Mouse (Mus musculus): Measurements from ENCODE around the gene Osr1. TPM values are rescaled to one million over a fixed set of nuclear protein-coding genes. Genes with fewer than 3 reads are reported as not detected.

Gene Osr1
- 19.7 and 37.7 TPM in 2 replicates for polyA plus RNA-seq (2016; fragmentation: Nextera tagmentation; extraction: Ambion mirVana)

DNA sequence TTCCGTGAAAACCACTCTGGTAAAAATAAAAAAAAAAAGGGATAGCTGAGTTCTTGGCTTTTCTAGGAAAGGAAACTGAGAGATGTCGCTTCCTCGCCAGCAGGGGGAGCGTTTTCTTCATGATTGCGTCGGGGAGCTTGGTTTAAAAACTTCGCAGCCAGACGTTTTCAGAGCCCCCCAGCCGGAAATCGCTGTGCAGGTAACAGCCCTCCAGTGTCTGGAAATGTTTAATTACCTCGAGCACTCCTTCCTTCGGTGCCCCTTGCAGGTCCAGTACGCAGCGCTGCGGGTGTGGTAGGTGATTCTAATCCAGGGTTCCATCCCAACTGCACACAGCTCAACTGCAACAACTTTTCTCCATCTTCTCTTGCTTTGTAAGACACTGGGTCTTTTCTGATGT lies at the start of gene Osr1:
TSS of gene Osr1 (plus strand) at position 146 of the 400 bp plus-strand sequence.
- no peak within 1 kb of the TSS for H3K27ac ChIP-seq
- peaks cover 62% of the 10 kb centered on the region for H3K27me3 ChIP-seq
- peaks cover 20% of the 10 kb centered on the region for H3K4me1 ChIP-seq
- H3K9ac ChIP-seq: no peak within 1 kb of the TSS
- H3K4me2 ChIP-seq (replicated peaks): peak within 1 kb of the TSS; percentile 53
- H3K9me3 ChIP-seq (replicated peaks): no peaks in the 10 kb centered on the region
- peak within 1 kb of the TSS; percentile 26 for H3K4me3 ChIP-seq
- no peaks in the 10 kb centered on the region for H3K36me3 ChIP-seq
- ATAC-seq (ENCODE audit: low FRiP score): no peak; the same call in 1 of the 2 replicates
- WGBS: 1% methylated on average over 15 of the region's 15 CpGs

DNA sequence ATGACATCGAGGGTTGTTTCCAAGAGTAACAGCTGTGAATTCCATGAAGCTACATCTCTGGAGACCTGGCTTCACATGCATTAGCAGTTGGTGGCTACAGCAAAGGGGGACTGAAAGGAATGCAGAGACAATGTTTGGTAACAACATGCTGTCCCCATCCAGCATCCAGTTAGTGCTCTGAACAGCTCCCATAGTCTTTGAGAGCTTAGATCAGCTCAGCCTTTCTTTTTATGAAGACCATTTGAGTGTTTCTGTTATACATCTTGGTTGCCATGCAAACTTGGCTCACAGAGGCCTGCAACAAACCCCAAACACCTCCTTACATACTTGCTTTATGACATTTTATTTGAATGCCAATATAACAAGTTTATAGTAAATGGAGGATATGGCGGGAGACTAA lies 19.6 kb upstream of the Osr1 start:
- no peak overlapping the region for H3K4me3 ChIP-seq
- ATAC-seq (ENCODE audit: low FRiP score): no peak
- H3K27ac ChIP-seq: no peak overlapping the region
- H3K27me3 ChIP-seq: no peaks in the 10 kb centered on the region
- no peaks in the 10 kb centered on the region for H3K36me3 ChIP-seq
- H3K4me2 ChIP-seq (replicated peaks): no peak overlapping the region
- no peaks in the 10 kb centered on the region for H3K9me3 ChIP-seq (replicated peaks)
- WGBS: 90% methylated on average over 2 of the region's 2 CpGs
- H3K4me1 ChIP-seq: no peaks in the 10 kb centered on the region
- no peak overlapping the region for H3K9ac ChIP-seq

DNA sequence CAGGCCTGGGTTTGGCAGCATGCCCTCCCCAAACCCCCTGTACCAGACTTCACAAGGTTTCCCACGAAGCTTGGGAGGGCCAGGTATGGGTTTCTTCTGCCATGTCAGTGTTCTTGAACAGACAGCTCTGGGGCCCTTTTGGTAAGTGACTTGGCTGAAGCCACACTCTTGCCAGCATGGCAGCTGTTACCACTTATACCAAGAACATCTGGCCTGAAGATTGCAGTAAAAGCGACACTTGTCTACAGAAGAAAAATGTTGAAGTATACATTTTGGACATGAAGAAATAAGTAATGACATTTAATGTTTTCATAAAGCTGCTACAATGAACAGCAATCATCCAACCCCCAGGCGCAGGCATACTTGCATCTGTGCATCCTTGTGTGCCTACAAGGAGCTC lies 5.0 kb upstream of the Osr1 start:
- H3K9ac ChIP-seq: no peak overlapping the region
- peaks cover 12% of the 10 kb centered on the region for H3K27me3 ChIP-seq
- ATAC-seq (ENCODE audit: low FRiP score): no peak
- H3K4me2 ChIP-seq (replicated peaks): no peak overlapping the region
- no peaks in the 10 kb centered on the region; the same call in 1 of the 2 replicates for H3K4me1 ChIP-seq
- 82% methylated on average over 3 of the region's 3 CpGs for WGBS
- no peaks in the 10 kb centered on the region for H3K36me3 ChIP-seq
- no peak overlapping the region for H3K4me3 ChIP-seq
- no peak overlapping the region for H3K27ac ChIP-seq
- H3K9me3 ChIP-seq (replicated peaks): no peaks in the 10 kb centered on the region

DNA sequence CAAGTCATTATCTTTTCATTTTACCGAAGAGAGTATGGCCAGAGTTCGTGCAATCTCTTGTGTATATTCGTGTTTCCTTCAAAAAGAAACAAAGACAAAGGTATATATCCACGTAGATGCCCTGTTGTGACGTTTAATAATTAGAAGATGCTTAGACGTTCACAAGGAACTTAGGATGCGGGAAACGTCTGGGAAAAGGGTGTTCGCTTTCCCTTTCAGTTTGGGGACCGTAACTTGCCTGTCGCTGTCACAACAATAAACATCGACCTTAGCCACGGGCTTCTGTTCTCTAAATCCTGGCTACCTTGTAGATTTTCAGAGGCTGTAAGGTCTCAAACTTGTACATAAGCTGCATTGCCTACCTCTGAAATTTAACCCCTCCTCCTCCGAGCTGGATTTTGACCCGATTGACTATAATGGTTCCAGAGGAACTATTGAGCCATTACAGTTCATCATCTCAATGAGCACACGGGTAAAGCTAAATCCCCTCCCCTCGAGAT lies 630 bp downstream of the Osr1 start:
- Histone ChIP-seq H3K4me1 (peaks cover 20% of the 10 kb centered on the region), H3K4me2 (replicated peaks) (peak overlapping the region; percentile 53), H3K9me3 (replicated peaks) (no peaks in the 10 kb centered on the region), H3K27me3 (peaks cover 66% of the 10 kb centered on the region), H3K9ac (no peak overlapping the region), H3K4me3 (peak overlapping the region; percentile 26), H3K36me3 (no peaks in the 10 kb centered on the region), H3K27ac (no peak overlapping the region)
- no peak for ATAC-seq (ENCODE audit: low FRiP score)
- under 1% methylated on average over 17 of the region's 17 CpGs for WGBS

DNA sequence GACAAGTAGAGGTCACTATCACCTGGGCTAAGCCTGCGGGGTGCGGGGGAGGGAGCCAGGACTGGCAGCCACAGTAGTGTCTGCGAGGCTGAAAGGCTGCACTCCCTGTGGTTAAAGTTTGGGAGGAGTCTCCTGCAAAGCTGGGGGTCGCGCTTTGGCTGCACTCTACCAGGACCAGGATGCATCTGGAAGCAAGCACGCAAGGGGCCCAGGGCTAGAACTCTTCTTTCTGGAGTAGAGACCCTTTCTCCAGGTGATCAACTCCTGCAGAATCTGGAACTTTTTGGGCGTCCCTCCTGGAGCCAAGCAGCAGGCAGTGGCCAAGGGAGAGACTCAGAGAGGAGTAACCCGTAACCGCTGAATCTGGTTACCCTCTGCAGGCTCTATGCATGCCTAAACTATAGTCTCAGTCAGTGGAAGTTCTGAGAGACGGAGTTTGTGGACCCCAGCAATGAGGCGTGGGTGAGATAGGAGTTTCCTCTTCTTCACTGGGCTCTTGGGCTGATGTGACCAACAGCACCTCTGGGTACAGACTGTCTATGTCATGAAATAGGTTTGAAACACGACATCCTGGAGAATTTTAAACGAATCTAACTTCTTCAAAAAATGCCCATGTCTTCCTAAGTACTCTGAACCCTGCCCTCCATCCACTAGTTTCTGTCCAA lies 1.5 kb downstream of the Osr1 start:
- Histone ChIP-seq H3K27me3 (peaks cover 75% of the 10 kb centered on the region), H3K36me3 (no peaks in the 10 kb centered on the region), H3K4me2 (replicated peaks) (no peak overlapping the region), H3K9ac (no peak overlapping the region), H3K4me1 (peaks cover 20% of the 10 kb centered on the region), H3K9me3 (replicated peaks) (no peaks in the 10 kb centered on the region), H3K4me3 (no peak overlapping the region), H3K27ac (no peak overlapping the region)
- 1% methylated on average over 13 of the region's 13 CpGs for WGBS
- no peak for ATAC-seq (ENCODE audit: low FRiP score)

DNA sequence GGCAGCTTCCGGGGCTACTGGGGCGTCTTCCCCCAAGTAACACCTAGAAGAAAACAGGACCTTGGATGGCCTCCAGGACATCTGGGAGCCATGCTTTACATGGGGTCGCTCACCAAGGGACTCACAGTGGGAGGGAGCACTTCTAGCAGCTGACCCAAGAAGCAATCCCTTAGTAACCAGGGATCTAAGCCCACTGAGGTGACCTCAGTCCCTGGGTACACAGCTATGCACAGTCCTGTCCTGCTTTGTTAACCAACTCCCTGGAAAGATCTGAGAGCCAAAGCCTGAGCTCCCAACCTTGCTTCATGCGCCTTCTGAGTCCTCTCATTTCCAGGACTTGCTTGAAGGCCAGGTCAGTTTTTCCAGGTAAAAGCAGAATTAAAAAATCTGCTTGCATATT lies 2.1 kb downstream of the Osr1 start:
- no peak overlapping the region for H3K27ac ChIP-seq
- H3K36me3 ChIP-seq: no peaks in the 10 kb centered on the region
- H3K4me1 ChIP-seq: peaks cover 20% of the 10 kb centered on the region
- no peak for ATAC-seq (ENCODE audit: low FRiP score)
- H3K4me2 ChIP-seq (replicated peaks): no peak overlapping the region
- H3K9ac ChIP-seq: no peak overlapping the region
- 9% methylated on average over 4 of the region's 4 CpGs for WGBS
- no peak overlapping the region for H3K4me3 ChIP-seq
- H3K27me3 ChIP-seq: peaks cover 80% of the 10 kb centered on the region
- no peaks in the 10 kb centered on the region for H3K9me3 ChIP-seq (replicated peaks)

DNA sequence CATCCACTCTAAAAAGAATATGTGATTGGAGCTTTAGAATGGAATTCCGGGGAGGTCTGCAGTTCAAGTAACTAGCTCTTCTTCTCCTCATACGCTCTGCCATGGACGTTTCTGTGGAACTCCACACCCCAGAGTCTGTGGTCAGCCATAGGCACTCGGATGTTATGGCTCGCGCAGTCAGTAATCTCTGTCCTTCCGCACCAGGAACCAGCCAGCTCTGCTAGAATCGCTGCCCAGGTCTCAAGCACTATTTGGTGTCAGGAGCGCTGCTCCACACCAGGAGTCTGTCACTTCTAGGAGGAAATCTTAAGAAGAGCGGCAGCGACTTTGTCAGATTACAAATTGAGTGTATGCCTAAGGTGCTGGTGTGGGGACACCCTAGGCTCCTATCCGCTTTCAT lies 3.8 kb downstream of the Osr1 start:
- 3% methylated on average over 12 of the region's 12 CpGs for WGBS
- Histone ChIP-seq H3K27ac (no peak overlapping the region), H3K36me3 (no peaks in the 10 kb centered on the region), H3K9me3 (replicated peaks) (no peaks in the 10 kb centered on the region), H3K4me3 (peak overlapping the region; percentile 36; the same call in 1 of the 2 replicates), H3K4me1 (peaks cover 20% of the 10 kb centered on the region), H3K4me2 (replicated peaks) (peak overlapping the region; percentile 56), H3K9ac (no peak overlapping the region), H3K27me3 (peaks cover 94% of the 10 kb centered on the region)
- no peak for ATAC-seq (ENCODE audit: low FRiP score)

DNA sequence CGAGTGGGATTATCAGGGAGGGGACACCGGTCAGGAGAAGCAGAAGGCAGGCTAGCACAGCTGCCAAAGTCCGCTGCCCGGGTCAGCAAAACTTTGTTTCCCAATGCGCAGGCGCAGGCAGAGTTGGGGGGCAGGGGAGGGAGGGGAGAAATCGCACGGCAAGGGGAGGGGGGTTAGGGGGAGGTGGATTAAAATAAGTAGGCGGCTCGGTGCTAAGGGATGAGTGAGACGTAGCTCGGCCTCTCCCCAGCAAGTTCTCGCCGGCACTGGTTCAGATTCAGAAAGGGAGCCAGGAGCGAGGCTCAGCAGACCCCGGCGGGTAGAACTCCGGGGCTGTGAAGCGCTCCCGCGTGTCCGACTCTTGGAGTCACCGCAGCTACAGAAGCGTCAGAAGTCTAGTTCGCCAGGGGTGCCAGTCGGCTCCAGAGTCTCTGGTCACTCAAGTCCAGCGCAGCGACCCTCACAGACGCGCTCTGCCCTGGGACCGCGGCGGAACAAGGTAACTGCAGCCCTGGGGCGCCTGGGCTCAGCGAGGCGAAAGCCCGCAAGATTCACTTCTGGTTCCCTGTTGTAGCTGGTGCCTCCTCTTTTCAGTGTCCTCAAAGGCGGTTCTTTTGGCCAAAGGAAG lies 4.4 kb downstream of the Osr1 start:
- ATAC-seq (ENCODE audit: low FRiP score): peak; percentile 43; the same call in 1 of the 2 replicates
- WGBS: under 1% methylated on average over 37 of the region's 38 CpGs
- Histone ChIP-seq H3K4me1 (peaks cover 21% of the 10 kb centered on the region), H3K27me3 (peaks cover 96% of the 10 kb centered on the region), H3K4me2 (replicated peaks) (peak overlapping the region; percentile 56), H3K9me3 (replicated peaks) (no peaks in the 10 kb centered on the region), H3K4me3 (peak overlapping the region; percentile 36), H3K9ac (peak overlapping the region; percentile 43), H3K36me3 (no peaks in the 10 kb centered on the region), H3K27ac (no peak overlapping the region)

GRCm38 (mm10) chr12:9575158-9576042 lies 5.5 kb downstream of the Osr1 start:
- Histone ChIP-seq H3K27ac (no peak overlapping the region), H3K4me2 (replicated peaks) (peak overlapping the region; percentile 56; the same call in 1 of the 2 replicates), H3K9me3 (replicated peaks) (no peaks in the 10 kb centered on the region), H3K4me1 (peaks cover 22% of the 10 kb centered on the region), H3K36me3 (no peaks in the 10 kb centered on the region), H3K9ac (no peak overlapping the region), H3K27me3 (peaks cover 99% of the 10 kb centered on the region), H3K4me3 (peak overlapping the region; percentile 36)
- WGBS: 2% methylated on average over 21 of the region's 21 CpGs
- no peak for ATAC-seq (ENCODE audit: low FRiP score)

GRCm38 (mm10) chr12:9576043-9576538 lies 6.2 kb downstream of the Osr1 start:
- H3K4me1 ChIP-seq: peaks cover 22% of the 10 kb centered on the region
- H3K4me3 ChIP-seq: peak overlapping the region; percentile 36
- no peak overlapping the region for H3K9ac ChIP-seq
- H3K9me3 ChIP-seq (replicated peaks): no peaks in the 10 kb centered on the region
- no peaks in the 10 kb centered on the region for H3K36me3 ChIP-seq
- H3K27ac ChIP-seq: no peak overlapping the region
- no peak for ATAC-seq (ENCODE audit: low FRiP score)
- peaks cover 99% of the 10 kb centered on the region for H3K27me3 ChIP-seq
- 0 out of 2 replicates have a peak overlapping the region, but pooled peaks have one; percentile 14 for H3K4me2 ChIP-seq (replicated peaks)
- 2% methylated on average over 18 of the region's 18 CpGs for WGBS

GRCm38 (mm10) chr12:9577610-9578009 lies 7.7 kb downstream of the Osr1 start:
- no peak for ATAC-seq (ENCODE audit: low FRiP score)
- H3K4me3 ChIP-seq: no peak overlapping the region
- H3K9me3 ChIP-seq (replicated peaks): no peaks in the 10 kb centered on the region
- no peak overlapping the region for H3K9ac ChIP-seq
- peaks cover 99% of the 10 kb centered on the region for H3K27me3 ChIP-seq
- no peak overlapping the region for H3K27ac ChIP-seq
- H3K4me1 ChIP-seq: peaks cover 20% of the 10 kb centered on the region
- no peak overlapping the region; the same call in 1 of the 2 replicates for H3K4me2 ChIP-seq (replicated peaks)
- WGBS: 8% methylated on average over 2 of the region's 2 CpGs
- no peaks in the 10 kb centered on the region for H3K36me3 ChIP-seq

- 9% methylated on average over 4 of the region's 4 CpGs for WGBS
- no peak for ATAC-seq (ENCODE audit: low FRiP score)
- Histone ChIP-seq H3K36me3 (no peaks in the 10 kb centered on the region), H3K27me3 (peaks cover 99% of the 10 kb centered on the region), H3K9ac (no peak overlapping the region), H3K27ac (no peak overlapping the region), H3K4me3 (no peak overlapping the region), H3K4me1 (peaks cover 20% of the 10 kb centered on the region), H3K4me2 (replicated peaks) (no peak overlapping the region), H3K9me3 (replicated peaks) (no peaks in the 10 kb centered on the region)
Observed at GRCm38 (mm10) chr12:9578591-9578990, 8.7 kb downstream of the Osr1 start.

All from hindbrain, embryonic 12.5 days (tissue).